Mouse (Mus musculus) neural tube, embryonic 14.5 days (tissue): ENCODE data around the gene Tex261. TPM values are rescaled to one million over a fixed set of nuclear protein-coding genes. Genes with fewer than 3 reads are reported as not detected.

ENCODE experiments used
- ATAC-seq: fragments of 200-750 bp; cut with Nextera tagmentation; 2 replicates; pipeline ENCODE4 v1.8.0; 2017; ENCODE audit warnings: low read depth, mild to moderate bottlenecking, moderate TSS enrichment, moderate library complexity
- H3K27ac ChIP-seq: fragments of 300-500 bp; sonication (generic); 2 replicates; pipeline ENCODE4 v1.5.1; 2014; ENCODE audit warnings: low read depth, mild to moderate bottlenecking, control low read depth, low read length, moderate library complexity, mixed read lengths
- H3K27me3 ChIP-seq: fragments of 300-500 bp; sonication (generic); 2 replicates; pipeline ENCODE4 v1.6.1; 2014; ENCODE audit warnings: low read length; ENCODE audit not compliant: control insufficient read depth, insufficient read depth
- H3K36me3 ChIP-seq: fragments of 300-500 bp; sonication (generic); 2 replicates; pipeline ENCODE4 v1.6.1; 2014; ENCODE audit warnings: low read length, mixed read lengths; ENCODE audit not compliant: control insufficient read depth, insufficient read depth
- H3K4me1 ChIP-seq: fragments of 300-500 bp; sonication (generic); 2 replicates; pipeline ENCODE4 v1.6.1; 2014; ENCODE audit warnings: low read length; ENCODE audit not compliant: control insufficient read depth, insufficient read depth
- H3K4me2 ChIP-seq: fragments of 300-500 bp; sonication (generic); 2 replicates; pipeline ENCODE4 v1.6.1; 2014; ENCODE audit warnings: mild to moderate bottlenecking, low read depth, low read length, control low read depth
- H3K4me3 ChIP-seq: fragments of 300-500 bp; sonication (generic); 2 replicates; pipeline ENCODE4 v1.5.1; 2014; ENCODE audit warnings: low read depth, low read length, control low read depth, mixed read lengths
- H3K9ac ChIP-seq: fragments of 300-500 bp; sonication (generic); replicated peaks from 2 replicates; pipeline ENCODE4 v1.6.1; 2014; ENCODE audit warnings: low read depth, mild to moderate bottlenecking, control low read depth, low read length, mixed read lengths
- H3K9me3 ChIP-seq: fragments of 300-500 bp; sonication (generic); 2 replicates; pipeline ENCODE4 v1.6.1; 2016; ENCODE audit warnings: low read length; ENCODE audit not compliant: control insufficient read depth
- WGBS: fragments of 180-500 bp; shearing (Covaris S2); extraction: QIAGEN DNeasy Blood & Tissue Kit; methylation state at CpG from one replicate; pipeline ENCODE4 v1.1.7; 2014; 5-methylcytosine and 5-hydroxymethylcytosine counted together
- polyA plus RNA-seq: library from polyadenylated mRNA; unstranded; fragments of >200 nt; fragmentation: Nextera tagmentation; extraction: Ambion mirVana; gene quantifications from 2 replicates; pipeline ENCODE4 v1.2.1, GENCODE M21; 2014

The Tex261 gene
- polyA plus RNA-seq, 1 experiment from 2014 or later = 44.8 TPM

- H3K27ac ChIP-seq = no peak overlapping the region
- WGBS = 16% methylated on average over 6 of the region's 6 CpGs
These were observed 53.1 kb downstream of the Tex261 start for GRCm38 (mm10) chr6:83722526-83722925.

More at GRCm38 (mm10) chr6:83722526-83722925, 53.1 kb downstream of the Tex261 start:
- Histone ChIP-seq H3K9me3 (no peaks in the 10 kb centered on the region), H3K4me3 (no peak overlapping the region), H3K36me3 (no peaks in the 10 kb centered on the region), H3K4me1 (no peaks in the 10 kb centered on the region), H3K9ac (no peak overlapping the region), H3K4me2 (no peak overlapping the region), H3K27me3 (peaks cover 52% of the 10 kb centered on the region)
- no peak for ATAC-seq

Other genes with a start within 250 kb of the Tex261 start
- gene Actg2, start 239.5 kb downstream of the Tex261 start, polyA plus RNA-seq = 0.80 and 1.1 TPM in 2 replicates
- gene Stambp, start 203.1 kb downstream of the Tex261 start, polyA plus RNA-seq = 61.0 and 70.1 TPM in 2 replicates
- 0.08 TPM in 1 of 2 replicates, not detected in the other for gene Clec4f, start 119.6 kb downstream of the Tex261 start, polyA plus RNA-seq
- not detected in 2 replicates for gene Cd207, start 98.0 kb downstream of the Tex261 start, polyA plus RNA-seq
- not detected in 2 replicates for gene Vax2, start 64.5 kb downstream of the Tex261 start, polyA plus RNA-seq
- gene Atp6v1b1, start 32.8 kb downstream of the Tex261 start, polyA plus RNA-seq = not detected in 2 replicates
- 0.24 and 0.27 TPM in 2 replicates for gene Ankrd53, start 13.2 kb downstream of the Tex261 start, polyA plus RNA-seq
- gene Nagk, start 19.2 kb upstream of the Tex261 start, polyA plus RNA-seq = 99.0 and 112 TPM in 2 replicates
- gene Paip2b, start 55.9 kb upstream of the Tex261 start, polyA plus RNA-seq = 26.0 and 29.7 TPM in 2 replicates
- 104 and 118 TPM in 2 replicates for gene Zfp638, start 91.3 kb upstream of the Tex261 start, polyA plus RNA-seq
- 2.1 and 5.4 TPM in 2 replicates for gene Dysf, start 232.8 kb upstream of the Tex261 start, polyA plus RNA-seq